Mouse (Mus musculus) stomach, postnatal 0 days (tissue): ENCODE measurements around the gene Arhgef39. TPM values are rescaled to one million over a fixed set of nuclear protein-coding genes. Genes with fewer than 3 reads are reported as not detected.
A peak's percentile ranks its signal among the peaks of the same experiment; 100 is the strongest.

Experiments used
- ATAC-seq: fragments of 200-750 bp; cut with Nextera tagmentation; 2 replicates; pipeline ENCODE4 v1.8.0; 2017; ENCODE audit not compliant: low FRiP score, low TSS enrichment
- DNase-seq: peaks from one replicate; pipeline ENCODE4 v3.0.0-alpha.2; 2016; ENCODE audit warnings: low spot score
- H3K27ac ChIP-seq: fragments of 300-500 bp; sonication (generic); replicated peaks from 2 replicates; pipeline ENCODE4 v1.5.1; 2014; ENCODE audit warnings: mild to moderate bottlenecking, control low read depth
- H3K27me3 ChIP-seq: fragments of 300-500 bp; sonication (generic); 2 replicates; pipeline ENCODE4 v1.6.1; 2014; ENCODE audit warnings: low read length; ENCODE audit not compliant: control insufficient read depth, insufficient read depth
- H3K36me3 ChIP-seq: fragments of 300-500 bp; sonication (generic); 2 replicates; pipeline ENCODE4 v1.6.1; 2014; ENCODE audit warnings: low read length, mixed read lengths; ENCODE audit not compliant: control insufficient read depth, insufficient read depth
- H3K4me1 ChIP-seq: fragments of 300-500 bp; sonication (generic); replicated peaks from 2 replicates; pipeline ENCODE4 v1.6.1; 2014; ENCODE audit warnings: antibody characterized with exemption; ENCODE audit not compliant: control insufficient read depth, insufficient read depth
- H3K4me2 ChIP-seq: fragments of 300-500 bp; sonication (generic); replicated peaks from 2 replicates; pipeline ENCODE4 v1.6.1; 2014; ENCODE audit warnings: low read depth, mild to moderate bottlenecking, control low read depth, moderate library complexity
- H3K4me3 ChIP-seq: fragments of 300-500 bp; sonication (generic); 2 replicates; pipeline ENCODE4 v1.5.1; 2014; ENCODE audit warnings: low read depth, low read length, control low read depth
- H3K9ac ChIP-seq: fragments of 300-500 bp; sonication (generic); 2 replicates; pipeline ENCODE4 v1.6.1; 2014; ENCODE audit warnings: mild to moderate bottlenecking, low read length, control low read depth, mixed read lengths
- H3K9me3 ChIP-seq: fragments of 300-500 bp; sonication (generic); 2 replicates; pipeline ENCODE4 v1.6.1; 2016; ENCODE audit warnings: low read length; ENCODE audit not compliant: control insufficient read depth
- CTCF ChIP-seq: IDR thresholded peaks from 2 replicates; pipeline ENCODE4 v1.5.1; 2016; ENCODE audit warnings: antibody characterized with exemption, low read depth, mild to moderate bottlenecking, moderate library complexity
- EP300 ChIP-seq: optimal IDR thresholded peaks from 2 replicates; pipeline ENCODE3; 2016; ENCODE audit warnings: antibody characterized with exemption
- WGBS: fragments of 180-500 bp; shearing (Covaris S2); extraction: QIAGEN DNeasy Blood & Tissue Kit; methylation state at CpG from one replicate; pipeline ENCODE4 v1.1.7; 2014; 5-methylcytosine and 5-hydroxymethylcytosine counted together
- polyA plus RNA-seq: library from polyadenylated mRNA; unstranded; fragments of >200 nt; fragmentation: Nextera tagmentation; extraction: Ambion mirVana; gene quantifications from 2 replicates; pipeline ENCODE4 v1.2.1, GENCODE M21; 2015

Gene Arhgef39
- polyA plus RNA-seq, 1 experiment from 2014 or later = 11.8 TPM

- WGBS = 88% methylated on average over 3 of the region's 3 CpGs
- ATAC-seq (no peak), DNase-seq (no peak)
- no peak overlapping the region for H3K27ac ChIP-seq
- peaks cover 20% of the 10 kb centered on the region for H3K36me3 ChIP-seq
- H3K27me3 ChIP-seq = no peaks in the 10 kb centered on the region
- H3K9ac ChIP-seq = no peak overlapping the region
- H3K4me3 ChIP-seq = no peak overlapping the region
- TF ChIP-seq CTCF (no peak), EP300 (no peak)
- H3K4me2 ChIP-seq = no peak overlapping the region
- peaks cover 8% of the 10 kb centered on the region; the same call in 1 of the 2 replicates for H3K4me1 ChIP-seq
- no peaks in the 10 kb centered on the region for H3K9me3 ChIP-seq
Observed at GRCm38 (mm10) chr4:43448554-43448953, 50.9 kb downstream of the Arhgef39 start.

GRCm38 (mm10) chr4:43447251-43447650 is 52.2 kb downstream of the Arhgef39 start:
- peaks cover 20% of the 10 kb centered on the region for H3K36me3 ChIP-seq
- H3K27me3 ChIP-seq = no peaks in the 10 kb centered on the region
- H3K27ac ChIP-seq = no peak overlapping the region
- H3K9me3 ChIP-seq = no peaks in the 10 kb centered on the region
- DNase-seq (peak; percentile 23), ATAC-seq (no peak)
- WGBS = 75% methylated on average over 13 of the region's 13 CpGs
- no peak overlapping the region for H3K4me2 ChIP-seq
- peaks cover 4% of the 10 kb centered on the region; the same call in 1 of the 2 replicates for H3K4me1 ChIP-seq
- no peak overlapping the region for H3K4me3 ChIP-seq
- no peak for TF ChIP-seq EP300
- TF ChIP-seq CTCF = no peak
- H3K9ac ChIP-seq = no peak overlapping the region; the same call in 1 of the 2 replicates

Other genes starting within 250 kb of the Arhgef39 start
- gene Atp8b5, start 232.5 kb downstream of the Arhgef39 start, polyA plus RNA-seq = 0.23 and 0.41 TPM in 2 replicates
- 10.7 and 11.5 TPM in 2 replicates for gene Rusc2, start 117.7 kb downstream of the Arhgef39 start, polyA plus RNA-seq
- gene Fam166b, start 70.6 kb downstream of the Arhgef39 start, polyA plus RNA-seq = 0.12 and 0.27 TPM in 2 replicates
- 4.7 TPM in 2 replicates for gene Tesk1, start 57.8 kb downstream of the Arhgef39 start, polyA plus RNA-seq
- gene Cd72, start 45.1 kb downstream of the Arhgef39 start, polyA plus RNA-seq = 2.8 and 3.2 TPM in 2 replicates
- not detected in 2 replicates for gene Sit1, start 16.0 kb downstream of the Arhgef39 start, polyA plus RNA-seq
- 118 and 120 TPM in 2 replicates for gene Ccdc107, start 6.8 kb downstream of the Arhgef39 start, polyA plus RNA-seq
- gene Car9, start 7.3 kb upstream of the Arhgef39 start, polyA plus RNA-seq = 2.6 and 3.1 TPM in 2 replicates
- gene Tpm2, start 24.1 kb upstream of the Arhgef39 start, polyA plus RNA-seq = 2,018 and 2,237 TPM in 2 replicates
- gene Creb3, start 62.6 kb upstream of the Arhgef39 start, polyA plus RNA-seq = 85.6 and 89.2 TPM in 2 replicates
- gene Tln1, start 63.0 kb upstream of the Arhgef39 start, polyA plus RNA-seq = 42.7 and 60.3 TPM in 2 replicates
- gene Rgp1, start 79.0 kb upstream of the Arhgef39 start, polyA plus RNA-seq = 11.7 and 13.0 TPM in 2 replicates
- gene Gba2, start 79.2 kb upstream of the Arhgef39 start, polyA plus RNA-seq = 25.0 and 26.1 TPM in 2 replicates
- 0.25 and 0.34 TPM in 2 replicates for gene Msmp, start 84.8 kb upstream of the Arhgef39 start, polyA plus RNA-seq
- 4.8 and 6.7 TPM in 2 replicates for gene Npr2, start 132.2 kb upstream of the Arhgef39 start, polyA plus RNA-seq
- 0.23 and 0.38 TPM in 2 replicates for gene Spag8, start 153.9 kb upstream of the Arhgef39 start, polyA plus RNA-seq
- gene Hint2, start 156.8 kb upstream of the Arhgef39 start, polyA plus RNA-seq = 150 and 152 TPM in 2 replicates
- 2.0 and 2.4 TPM in 2 replicates for gene Tmem8b, start 169.3 kb upstream of the Arhgef39 start, polyA plus RNA-seq
- 3.1 and 3.6 TPM in 2 replicates for gene Fam221b, start 169.4 kb upstream of the Arhgef39 start, polyA plus RNA-seq
- gene Olfr70, start 201.1 kb upstream of the Arhgef39 start, polyA plus RNA-seq = not detected in 2 replicates
- not detected in 2 replicates for gene Olfr71, start 210.6 kb upstream of the Arhgef39 start, polyA plus RNA-seq
- gene Hrct1, start 227.5 kb upstream of the Arhgef39 start, polyA plus RNA-seq = 6.1 and 7.8 TPM in 2 replicates
- 0.27 and 0.30 TPM in 2 replicates for gene Spaar, start 230.3 kb upstream of the Arhgef39 start, polyA plus RNA-seq